Comparison of ENCODE assay signal across 8 mouse cellular contexts in genomic region chr6:134220209-134220777, GRCm38 (mm10).
DNase-seq lines count a peak whose midpoint lies in the region; ATAC-seq lines count a peak whose summit lies in the region.

No protein-coding gene starts in this region.

- no peak overlapping the region for H3K4me3 ChIP-seq in neural tube, embryonic 13.5 days
- no peak overlapping the region for H3K4me3 ChIP-seq in brown adipose tissue, adult 24 weeks (ENCODE audit: insufficient read depth, low read depth, low read length)

- no peaks in the 10 kb centered on the region for H3K27me3 ChIP-seq in neural tube, embryonic 13.5 days

- ATAC-seq in neural tube, embryonic 13.5 days (ENCODE audit: low read depth): 0 out of 2 replicates have a peak, but pooled peaks have one; percentile 38

- H3K9ac ChIP-seq in neural tube, embryonic 13.5 days: no peak overlapping the region

- H3K36me3 ChIP-seq in neural tube, embryonic 13.5 days: 0 out of 2 replicates have a peak, but pooled peaks cover 3% of the 10 kb centered on the region

- no peaks in the 10 kb centered on the region for H3K9me3 ChIP-seq in neural tube, embryonic 13.5 days

- no peak overlapping the region for H3K27ac ChIP-seq in neural tube, embryonic 13.5 days (replicated peaks)
- H3K27ac ChIP-seq in brown adipose tissue, adult 24 weeks (replicated peaks; ENCODE audit: low read depth, low read length): peak overlapping the region; percentile 70

- peaks cover 24% of the 10 kb centered on the region for H3K4me1 ChIP-seq in neural tube, embryonic 13.5 days (replicated peaks)
- H3K4me1 ChIP-seq in brown adipose tissue, adult 24 weeks (ENCODE audit: control insufficient read depth, insufficient read depth, insufficient read length, low read length): peaks cover 15% of the 10 kb centered on the region

- WGBS in neural tube, embryonic 13.5 days: 69% methylated on average over 13 of the region's 13 CpGs

- H3K4me2 ChIP-seq in neural tube, embryonic 13.5 days: no peak overlapping the region

- DNase-seq in neural tube, embryonic 10.5 days (ENCODE audit: extremely low spot score, low spot score): no peak
- peak; percentile 64 for DNase-seq in kidney, postnatal 14 days
- peak; percentile 55 to 59 for DNase-seq in spleen, adult 18-20 months
- DNase-seq in gastrocnemius, adult 8-10 months (ENCODE audit: low spot score in 2 of 2): no peak
- no peak for DNase-seq in cerebellum, postnatal 14 days
- DNase-seq in lung, postnatal 25 days (ENCODE audit: low spot score): no peak

Comparison
In these comparisons a context has a peak if more than half of its experiments do, and no peak if none do; other contexts are left out.
1. DNase-seq: peak in kidney, postnatal 14 days (single experiment) and spleen, adult 18-20 months (2 of 2); none in neural tube, embryonic 10.5 days (single experiment), gastrocnemius, adult 8-10 months (0 of 2), cerebellum, postnatal 14 days (0 of 2) and lung, postnatal 25 days (single experiment).